Mouse (Mus musculus) midbrain, embryonic 14.5 days (tissue): ENCODE results near the gene Dhodh. TPM values are rescaled to one million over a fixed set of nuclear protein-coding genes. Genes with fewer than 3 reads are reported as not detected.

Experiments
- ATAC-seq: fragments of 200-750 bp; cut with Nextera tagmentation; 2 replicates; pipeline ENCODE4 v1.8.0; 2017; ENCODE audit warnings: moderate number of reproducible peaks, moderate library complexity; ENCODE audit not compliant: low FRiP score, low TSS enrichment
- DNase-seq: peaks from one replicate; pipeline ENCODE4 v3.0.0-alpha.2; 2015
- H3K27ac ChIP-seq: fragments of 300-500 bp; sonication (generic); replicated peaks from 2 replicates; pipeline ENCODE4 v1.5.1; 2014; ENCODE audit warnings: mild to moderate bottlenecking, low read depth, low read length, moderate library complexity
- H3K27me3 ChIP-seq: fragments of 300-500 bp; sonication (generic); 2 replicates; pipeline ENCODE4 v1.6.1; 2014; ENCODE audit warnings: low read length, control low read depth, mixed read lengths; ENCODE audit not compliant: control insufficient read depth, insufficient read depth
- H3K36me3 ChIP-seq: fragments of 300-500 bp; sonication (generic); 2 replicates; pipeline ENCODE4 v1.6.1; 2014; ENCODE audit warnings: low read length, control low read depth; ENCODE audit not compliant: control insufficient read depth, insufficient read depth
- H3K4me1 ChIP-seq: fragments of 300-500 bp; sonication (generic); 2 replicates; pipeline ENCODE4 v1.6.1; 2014; ENCODE audit warnings: mild to moderate bottlenecking, antibody characterized with exemption, low read length, control low read depth; ENCODE audit not compliant: control insufficient read depth, insufficient read depth
- H3K4me2 ChIP-seq: fragments of 300-500 bp; sonication (generic); 2 replicates; pipeline ENCODE4 v1.6.1; 2014; ENCODE audit warnings: mild to moderate bottlenecking, low read length, moderate library complexity
- H3K4me3 ChIP-seq: fragments of 300-500 bp; sonication (generic); replicated peaks from 2 replicates; pipeline ENCODE4 v1.5.1; 2014; ENCODE audit warnings: low read depth, low read length
- H3K9ac ChIP-seq: fragments of 300-500 bp; sonication (generic); replicated peaks from 2 replicates; pipeline ENCODE4 v1.6.1; 2014; ENCODE audit warnings: mild to moderate bottlenecking, low read length, moderate library complexity
- H3K9me3 ChIP-seq: fragments of 300-500 bp; sonication (generic); 2 replicates; pipeline ENCODE4 v1.6.1; 2016; ENCODE audit warnings: low read length, control low read depth, mixed read lengths; ENCODE audit not compliant: control insufficient read depth
- WGBS: fragments of 180-500 bp; shearing (Covaris S2); extraction: QIAGEN DNeasy Blood & Tissue Kit; methylation state at CpG from one replicate; pipeline ENCODE4 v1.1.7; 2014; 5-methylcytosine and 5-hydroxymethylcytosine counted together
- polyA plus RNA-seq: library from polyadenylated mRNA; unstranded; fragments of >200 nt; fragmentation: Nextera tagmentation; extraction: Ambion mirVana; gene quantifications from 2 replicates; pipeline ENCODE4 v1.2.1, GENCODE M21; 2014

The Dhodh gene
- polyA plus RNA-seq = 28.7 and 31.1 TPM in 2 replicates

DNA sequence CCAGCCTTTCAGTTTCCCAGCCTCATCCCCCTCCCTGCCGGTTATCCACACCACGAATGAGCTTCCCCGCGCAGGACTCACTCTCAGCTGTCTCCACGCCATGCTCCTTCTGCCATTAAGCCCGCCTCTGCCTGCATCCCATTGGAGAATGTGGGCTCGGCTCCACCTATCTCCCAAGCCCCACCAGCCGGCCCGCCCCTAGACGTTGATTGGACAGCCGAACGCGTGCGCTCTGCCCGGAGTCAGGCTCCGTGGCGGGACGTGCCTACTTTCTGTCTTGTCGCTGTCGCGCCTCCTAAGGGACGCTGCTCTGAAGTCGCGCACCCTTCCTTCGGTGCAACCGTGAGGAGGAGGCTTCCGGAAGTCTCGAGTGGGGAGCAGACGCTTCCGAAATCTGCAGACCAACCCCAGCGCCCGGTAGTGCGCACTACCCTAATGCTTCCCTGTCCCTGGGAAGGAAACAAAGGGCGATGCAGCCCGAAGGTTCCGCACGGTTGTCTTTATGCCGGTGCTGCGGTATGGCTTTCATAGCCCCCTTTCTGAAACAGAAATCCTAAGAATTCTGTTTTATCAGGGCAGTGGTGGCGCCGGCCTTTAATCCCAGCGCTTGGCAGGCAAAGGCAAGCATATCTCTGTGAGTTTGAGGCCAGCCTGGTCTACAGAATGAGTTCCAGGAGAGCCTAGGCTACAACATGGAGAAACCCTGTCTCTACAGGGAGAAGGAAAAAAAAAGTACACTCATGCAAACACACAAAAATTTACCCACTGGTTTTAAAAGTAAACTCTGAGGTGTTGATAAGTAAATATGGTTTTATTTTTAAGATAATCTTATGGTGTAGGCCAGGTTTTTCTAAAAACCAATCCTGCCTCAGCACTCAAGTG is at the start of gene Dhodh:
Gene Dhodh, minus strand, starts transcription at position 403 of the 882 bp plus-strand sequence.
- Histone ChIP-seq H3K9me3 (no peaks in the 10 kb centered on the region), H3K36me3 (peaks cover 11% of the 10 kb centered on the region; the same call in 1 of the 2 replicates), H3K4me3 (peak within 1 kb of the TSS; percentile 48), H3K4me1 (peaks cover 9% of the 10 kb centered on the region), H3K4me2 (peak within 1 kb of the TSS; percentile 81), H3K27ac (peak within 1 kb of the TSS; percentile 91), H3K9ac (peak within 1 kb of the TSS; percentile 67), H3K27me3 (no peaks in the 10 kb centered on the region)
- ATAC-seq (peak; percentile 99), DNase-seq (peak; percentile 97)
- WGBS = under 1% methylated on average over 42 of the region's 42 CpGs

DNA sequence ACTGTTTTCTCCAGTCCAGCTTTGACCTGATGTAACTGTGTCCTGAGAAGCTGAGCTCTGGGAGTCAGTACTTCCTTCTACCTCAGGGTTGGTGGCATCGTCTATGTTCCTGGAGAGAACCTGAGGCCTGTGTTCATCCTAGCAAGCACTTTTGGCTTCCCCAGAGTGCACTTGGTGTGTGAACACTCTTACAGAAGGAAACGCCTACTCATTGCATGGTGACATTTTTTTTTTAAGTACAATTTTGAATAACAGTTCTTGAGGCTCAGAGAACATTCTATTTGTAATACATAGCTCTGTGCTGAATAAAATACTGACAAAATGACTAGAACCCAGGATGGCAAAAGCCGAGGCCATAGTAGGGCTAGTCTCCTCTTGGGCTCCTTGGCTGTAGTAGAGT is 48.4 kb upstream of the Dhodh start:
- DNase-seq (no peak), ATAC-seq (no peak)
- no peak overlapping the region for H3K27ac ChIP-seq
- H3K9ac ChIP-seq = no peak overlapping the region
- H3K4me2 ChIP-seq = no peak overlapping the region
- 92% methylated on average over 3 of the region's 3 CpGs for WGBS
- no peaks in the 10 kb centered on the region for H3K4me1 ChIP-seq
- H3K4me3 ChIP-seq = no peak overlapping the region
- no peaks in the 10 kb centered on the region for H3K36me3 ChIP-seq
- no peaks in the 10 kb centered on the region for H3K27me3 ChIP-seq
- H3K9me3 ChIP-seq = no peaks in the 10 kb centered on the region

- DNase-seq (no peak), ATAC-seq (no peak)
- no peak overlapping the region for H3K9ac ChIP-seq
- H3K9me3 ChIP-seq = no peaks in the 10 kb centered on the region
- no peaks in the 10 kb centered on the region for H3K4me1 ChIP-seq
- WGBS = 81% methylated on average over 10 of the region's 10 CpGs
- H3K27ac ChIP-seq = no peak overlapping the region
- H3K27me3 ChIP-seq = no peaks in the 10 kb centered on the region
- H3K4me2 ChIP-seq = no peak overlapping the region
- no peaks in the 10 kb centered on the region for H3K36me3 ChIP-seq
- H3K4me3 ChIP-seq = no peak overlapping the region
These were observed 42.3 kb upstream of the Dhodh start for GRCm38 (mm10) chr8:109650801-109651200.

- H3K27ac ChIP-seq = no peak overlapping the region
- no peak for ATAC-seq
- H3K4me3 ChIP-seq = no peak overlapping the region
- no peaks in the 10 kb centered on the region for H3K27me3 ChIP-seq
- H3K9me3 ChIP-seq = no peaks in the 10 kb centered on the region
- H3K4me1 ChIP-seq = no peaks in the 10 kb centered on the region
- WGBS = 50% methylated on average over 7 of the region's 7 CpGs
- H3K4me2 ChIP-seq = no peak overlapping the region
- DNase-seq = no peak
- H3K36me3 ChIP-seq = no peaks in the 10 kb centered on the region
- no peak overlapping the region for H3K9ac ChIP-seq
These were observed 40.0 kb upstream of the Dhodh start for GRCm38 (mm10) chr8:109648469-109648868.

- 73% methylated on average over 11 of the region's 11 CpGs for WGBS
- H3K4me2 ChIP-seq = no peak overlapping the region
- peak; percentile 9 for DNase-seq
These were observed 38.9 kb upstream of the Dhodh start for GRCm38 (mm10) chr8:109647331-109647730.

GRCm38 (mm10) chr8:109641236-109641635 is 32.8 kb upstream of the Dhodh start:
- no peak for ATAC-seq
- no peaks in the 10 kb centered on the region for H3K27me3 ChIP-seq
- H3K9me3 ChIP-seq = no peaks in the 10 kb centered on the region
- no peak overlapping the region for H3K27ac ChIP-seq
- H3K4me1 ChIP-seq = no peaks in the 10 kb centered on the region
- H3K4me3 ChIP-seq = no peak overlapping the region
- no peak overlapping the region for H3K9ac ChIP-seq
- 75% methylated on average over 5 of the region's 5 CpGs for WGBS
- H3K36me3 ChIP-seq = no peaks in the 10 kb centered on the region
- no peak for DNase-seq
- H3K4me2 ChIP-seq = no peak overlapping the region

More at GRCm38 (mm10) chr8:109647331-109647730, 38.9 kb upstream of the Dhodh start:
- H3K4me3 ChIP-seq = no peak overlapping the region
- H3K27ac ChIP-seq = no peak overlapping the region
- no peaks in the 10 kb centered on the region for H3K4me1 ChIP-seq
- no peaks in the 10 kb centered on the region for H3K27me3 ChIP-seq
- H3K36me3 ChIP-seq = no peaks in the 10 kb centered on the region
- H3K9ac ChIP-seq = no peak overlapping the region
- H3K9me3 ChIP-seq = no peaks in the 10 kb centered on the region
- ATAC-seq = no peak

DNA sequence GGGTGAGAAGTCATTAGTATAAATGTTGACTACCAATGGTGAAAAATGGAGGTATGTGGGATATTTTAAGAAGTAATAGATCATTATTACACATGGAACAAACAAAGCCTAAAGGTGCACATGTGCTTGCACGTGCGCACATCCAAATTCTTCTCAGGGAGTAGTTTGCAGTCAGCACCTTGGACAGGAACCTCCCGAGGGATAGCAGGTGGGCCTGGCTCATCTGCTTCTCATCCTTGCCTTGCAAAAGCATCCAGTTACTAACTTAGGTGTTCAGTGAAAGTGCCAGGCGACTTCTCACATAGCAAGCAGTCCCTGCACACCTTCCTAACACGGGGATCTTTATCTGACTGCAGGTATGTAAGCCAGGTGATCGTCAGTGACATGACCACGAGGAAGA is 31.9 kb upstream of the Dhodh start:
- Histone ChIP-seq H3K27ac (no peak overlapping the region), H3K4me3 (no peak overlapping the region), H3K36me3 (no peaks in the 10 kb centered on the region), H3K9ac (no peak overlapping the region), H3K4me2 (no peak overlapping the region), H3K4me1 (no peaks in the 10 kb centered on the region), H3K9me3 (no peaks in the 10 kb centered on the region), H3K27me3 (no peaks in the 10 kb centered on the region)
- DNase-seq (no peak), ATAC-seq (no peak)
- WGBS = 62% methylated on average over 7 of the region's 7 CpGs

DNA sequence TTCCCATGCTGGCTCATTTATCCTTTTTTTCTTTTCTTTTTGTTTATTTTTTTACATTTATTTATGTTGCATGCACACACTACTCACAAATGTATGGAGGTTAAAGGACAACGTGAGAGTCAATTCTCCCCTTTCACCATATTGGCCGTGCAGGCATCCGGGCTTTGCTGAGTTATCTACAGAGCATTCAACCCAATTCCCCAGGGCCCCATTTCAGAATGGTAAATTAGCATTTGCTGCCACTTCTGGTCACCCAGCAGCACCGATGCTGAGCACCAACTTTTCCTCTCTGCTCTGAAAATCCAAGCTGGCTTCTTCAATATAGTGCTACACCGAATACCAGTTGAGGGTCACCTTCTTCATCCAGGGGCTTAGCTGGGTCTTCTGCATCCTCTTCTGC is 30.4 kb upstream of the Dhodh start:
- Histone ChIP-seq H3K36me3 (no peaks in the 10 kb centered on the region), H3K9me3 (no peaks in the 10 kb centered on the region), H3K4me1 (no peaks in the 10 kb centered on the region), H3K4me2 (no peak overlapping the region), H3K4me3 (no peak overlapping the region), H3K27ac (no peak overlapping the region), H3K27me3 (no peaks in the 10 kb centered on the region), H3K9ac (no peak overlapping the region)
- ATAC-seq = no peak
- no peak for DNase-seq
- 72% methylated on average over 5 of the region's 5 CpGs for WGBS

DNA sequence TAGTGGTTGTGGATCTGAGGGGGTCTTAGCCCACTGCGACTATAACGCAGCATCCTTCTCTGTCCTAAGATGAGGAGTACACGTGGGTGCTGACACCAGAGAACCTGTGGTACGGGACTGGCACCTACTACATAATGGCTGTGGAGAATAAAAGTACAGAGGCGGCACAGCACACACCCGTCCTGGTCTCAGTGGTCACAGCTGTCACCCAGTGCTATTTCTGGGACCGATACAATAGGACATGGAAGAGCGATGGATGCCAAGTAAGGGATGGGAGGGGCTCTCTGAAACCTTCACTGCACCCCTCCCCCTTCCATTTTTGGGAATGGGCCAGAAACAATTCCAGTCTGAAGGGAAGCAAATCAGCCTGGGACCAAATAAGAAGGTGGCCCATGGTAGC is 26.7 kb upstream of the Dhodh start:
- no peak for DNase-seq
- Histone ChIP-seq H3K27me3 (no peaks in the 10 kb centered on the region), H3K4me1 (no peaks in the 10 kb centered on the region), H3K27ac (no peak overlapping the region), H3K4me2 (no peak overlapping the region), H3K9me3 (no peaks in the 10 kb centered on the region), H3K36me3 (no peaks in the 10 kb centered on the region), H3K9ac (no peak overlapping the region), H3K4me3 (no peak overlapping the region)
- WGBS = 92% methylated on average over 8 of the region's 8 CpGs
- ATAC-seq = no peak
